Mouse (Mus musculus): Measurements from ENCODE around the gene Izumo2.

Gene Izumo2

DNA sequence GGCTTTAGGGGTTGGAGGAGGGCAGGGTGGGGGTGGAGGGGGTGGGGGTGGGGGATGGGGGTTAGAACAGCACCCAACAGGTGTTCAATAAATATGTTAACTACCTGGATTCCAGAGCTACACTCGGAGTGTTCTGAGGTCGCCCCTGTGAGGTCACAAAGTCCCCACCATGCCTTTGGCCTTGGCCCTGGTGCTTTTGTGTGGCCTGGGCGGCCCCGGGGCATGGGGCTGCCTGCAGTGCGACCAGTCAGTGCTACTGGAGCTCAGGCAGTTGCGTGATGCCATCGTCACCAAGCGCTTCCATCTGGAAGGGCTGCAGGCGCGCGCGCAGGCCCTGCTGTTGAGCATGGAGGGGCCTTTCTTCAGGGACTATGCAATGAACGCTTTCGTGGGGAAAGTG lies at the start of gene Izumo2:
Izumo2 (plus strand) TSS at position 169 of the 400 bp plus-strand sequence.
- no peak for DNase-seq (ENCODE audit: low read depth, low spot score)

- DNase-seq (ENCODE audit: low read depth, low spot score), result no peak
These were observed 47.3 kb upstream of the Izumo2 start for GRCm38 (mm10) chr7:44661219-44661618.

GRCm38 (mm10) chr7:44662168-44662567 lies 46.4 kb upstream of the Izumo2 start:
- DNase-seq (ENCODE audit: low read depth, low spot score), result no peak

DNA sequence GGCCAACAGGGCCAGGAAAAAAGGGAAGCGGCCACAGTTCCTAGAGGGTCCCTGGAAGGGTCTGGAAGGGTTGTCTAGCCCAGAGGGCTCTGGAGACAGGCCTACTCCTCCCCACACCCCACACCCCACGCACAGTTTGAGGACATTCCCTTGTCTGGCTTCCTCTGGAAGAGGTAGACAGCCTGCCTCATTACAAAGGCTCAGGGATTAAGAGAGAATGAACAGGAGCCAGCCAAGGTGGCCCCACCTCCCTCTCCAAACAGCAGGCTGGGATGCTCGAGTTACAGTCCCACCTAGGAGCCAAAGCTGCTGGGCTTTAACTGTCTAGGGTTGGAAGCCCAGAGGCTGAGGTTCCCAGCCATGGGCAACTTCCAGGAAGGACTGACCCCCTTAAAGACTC lies 46.0 kb upstream of the Izumo2 start:
- DNase-seq (ENCODE audit: low read depth, low spot score), result no peak

- no peak for DNase-seq (ENCODE audit: low read depth, low spot score)
These were observed 45.0 kb upstream of the Izumo2 start for GRCm38 (mm10) chr7:44663546-44663945.

DNA sequence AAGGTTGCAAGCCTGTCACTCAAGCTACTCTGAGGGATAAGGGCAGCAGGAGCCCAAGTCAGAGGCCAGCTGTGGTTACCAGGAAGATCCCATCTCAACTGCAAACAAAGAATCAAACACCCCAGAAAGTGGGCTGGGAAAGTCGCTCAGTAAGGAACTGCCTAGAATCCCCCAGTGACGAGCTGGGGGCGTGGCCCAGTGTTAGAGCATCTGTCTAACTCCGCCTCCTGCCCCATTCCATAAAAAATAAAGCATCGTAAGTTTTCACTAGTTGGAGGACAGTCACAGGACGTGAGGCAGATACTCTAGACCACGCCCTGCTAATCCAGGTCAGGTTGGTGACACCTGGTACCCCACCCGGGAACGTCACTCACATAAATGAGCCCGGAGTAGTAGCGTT lies 43.8 kb upstream of the Izumo2 start:
- DNase-seq (ENCODE audit: low read depth, low spot score), result no peak

DNA sequence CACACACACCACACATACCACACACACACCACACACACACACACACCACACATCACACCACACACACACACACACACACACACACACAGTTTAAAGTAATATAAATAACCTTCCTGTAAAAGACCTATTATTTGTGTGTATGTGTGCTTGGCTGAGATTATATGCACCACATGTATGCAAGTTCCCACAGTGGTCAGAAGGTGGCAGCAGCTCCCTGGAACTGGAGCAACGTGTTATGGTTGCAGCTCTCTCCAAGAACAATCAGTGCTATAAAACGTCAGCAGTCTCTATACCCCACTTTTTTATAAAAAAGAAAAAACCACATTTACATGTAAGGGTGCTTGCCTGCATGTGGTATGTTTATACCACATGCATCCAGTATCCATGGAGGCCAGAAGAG lies 42.1 kb upstream of the Izumo2 start:
- DNase-seq (ENCODE audit: low read depth, low spot score), result no peak

- no peak for DNase-seq (ENCODE audit: low read depth, low spot score)
These were observed 40.4 kb upstream of the Izumo2 start for GRCm38 (mm10) chr7:44667996-44668738.

DNA sequence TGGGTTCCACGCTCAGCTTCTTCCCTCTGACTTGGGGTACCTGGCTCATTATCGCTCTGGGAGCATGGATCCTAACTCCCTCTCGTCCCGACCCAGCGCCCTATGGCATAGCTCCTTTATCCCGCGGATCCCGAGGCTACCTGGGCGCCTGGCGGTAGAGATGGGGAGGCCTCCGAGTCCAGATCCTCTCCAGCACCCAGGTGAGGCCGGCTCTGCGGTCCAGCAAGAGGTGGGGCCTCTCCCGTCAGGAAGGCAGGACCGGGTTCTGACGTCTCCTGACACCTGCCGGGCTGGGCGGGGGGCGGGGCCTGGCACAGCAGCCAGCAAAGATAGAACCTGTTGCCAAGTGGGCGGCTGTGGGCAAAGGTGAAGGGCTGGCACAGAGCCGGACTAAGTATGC lies 39.4 kb upstream of the Izumo2 start:
- no peak for DNase-seq (ENCODE audit: low read depth, low spot score)

GRCm38 (mm10) chr7:44670803-44671202 lies 37.7 kb upstream of the Izumo2 start, which contains the start of gene Myh14:
Gene Myh14, minus strand, starts transcription at chr7:44670843.
- peak; percentile 70 for DNase-seq (ENCODE audit: low read depth, low spot score)

DNA sequence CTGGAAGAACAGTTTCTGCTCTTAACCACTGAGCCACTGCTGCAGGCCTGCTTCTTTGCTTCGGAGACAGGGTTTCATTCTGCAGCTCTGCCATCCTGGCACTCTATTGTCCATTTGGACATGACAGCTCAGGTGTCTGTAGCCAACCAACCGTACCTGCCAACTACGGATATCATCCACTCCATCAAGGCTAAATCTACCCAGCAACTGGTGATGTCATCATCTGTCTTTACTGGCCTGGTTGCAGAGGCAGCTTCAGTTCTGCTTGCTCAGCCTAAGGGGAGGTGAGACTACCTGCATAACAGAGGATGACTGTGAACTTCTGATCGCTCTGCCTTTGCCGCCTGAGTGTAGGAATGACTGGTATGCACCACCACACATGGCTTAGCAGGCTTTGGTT lies 36.3 kb upstream of the Izumo2 start:
- no peak for DNase-seq (ENCODE audit: low read depth, low spot score)

GRCm38 (mm10) chr7:44674511-44674910 lies 34.0 kb upstream of the Izumo2 start:
- DNase-seq (ENCODE audit: low read depth, low spot score), result no peak

GRCm38 (mm10) chr7:44675171-44675570 lies 33.4 kb upstream of the Izumo2 start:
- no peak for DNase-seq (ENCODE audit: low read depth, low spot score)

DNA sequence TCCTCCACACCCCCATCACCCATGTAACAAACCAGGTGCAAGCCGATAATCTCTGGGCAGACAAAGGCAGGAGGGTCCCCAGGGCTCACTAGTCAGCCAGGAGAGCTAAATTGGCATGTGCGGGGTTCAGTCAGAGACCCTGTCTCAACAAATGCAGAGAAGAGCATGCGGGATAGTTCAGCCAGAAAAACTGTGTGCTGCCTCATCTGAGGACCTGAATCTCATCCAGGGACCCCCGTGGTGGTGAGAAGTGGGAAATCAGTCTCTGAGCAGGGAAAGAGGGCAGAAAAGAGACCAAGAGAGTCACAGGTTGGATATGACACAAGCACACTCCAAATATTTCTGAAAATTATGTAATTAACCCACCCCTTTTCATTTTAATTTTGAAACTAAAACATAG lies 32.4 kb upstream of the Izumo2 start:
- no peak for DNase-seq (ENCODE audit: low read depth, low spot score)

DNA sequence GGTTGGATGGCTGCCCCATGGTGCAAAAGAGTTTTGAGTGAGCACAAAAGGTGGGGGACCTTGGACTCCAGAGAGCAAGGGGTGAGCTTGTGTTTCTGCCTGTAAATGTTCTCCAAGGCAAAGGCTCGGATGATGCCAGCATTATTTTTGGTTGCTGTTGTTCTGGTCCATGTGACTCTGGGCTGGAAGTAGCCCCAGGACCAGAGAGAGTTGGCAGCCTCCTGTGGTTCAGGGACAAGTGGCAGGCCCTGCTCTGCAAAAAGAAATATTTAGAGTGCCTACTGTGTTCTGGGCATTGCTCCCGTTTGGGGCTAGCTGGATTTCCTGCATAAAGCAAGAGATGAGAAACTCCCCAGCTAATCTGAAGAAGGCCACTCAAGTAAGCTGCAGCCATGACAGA lies 31.9 kb upstream of the Izumo2 start:
- DNase-seq (ENCODE audit: low read depth, low spot score), result peak; percentile 26

- no peak for DNase-seq (ENCODE audit: low read depth, low spot score)
These were observed 24.9 kb upstream of the Izumo2 start for GRCm38 (mm10) chr7:44683656-44684055.

DNA sequence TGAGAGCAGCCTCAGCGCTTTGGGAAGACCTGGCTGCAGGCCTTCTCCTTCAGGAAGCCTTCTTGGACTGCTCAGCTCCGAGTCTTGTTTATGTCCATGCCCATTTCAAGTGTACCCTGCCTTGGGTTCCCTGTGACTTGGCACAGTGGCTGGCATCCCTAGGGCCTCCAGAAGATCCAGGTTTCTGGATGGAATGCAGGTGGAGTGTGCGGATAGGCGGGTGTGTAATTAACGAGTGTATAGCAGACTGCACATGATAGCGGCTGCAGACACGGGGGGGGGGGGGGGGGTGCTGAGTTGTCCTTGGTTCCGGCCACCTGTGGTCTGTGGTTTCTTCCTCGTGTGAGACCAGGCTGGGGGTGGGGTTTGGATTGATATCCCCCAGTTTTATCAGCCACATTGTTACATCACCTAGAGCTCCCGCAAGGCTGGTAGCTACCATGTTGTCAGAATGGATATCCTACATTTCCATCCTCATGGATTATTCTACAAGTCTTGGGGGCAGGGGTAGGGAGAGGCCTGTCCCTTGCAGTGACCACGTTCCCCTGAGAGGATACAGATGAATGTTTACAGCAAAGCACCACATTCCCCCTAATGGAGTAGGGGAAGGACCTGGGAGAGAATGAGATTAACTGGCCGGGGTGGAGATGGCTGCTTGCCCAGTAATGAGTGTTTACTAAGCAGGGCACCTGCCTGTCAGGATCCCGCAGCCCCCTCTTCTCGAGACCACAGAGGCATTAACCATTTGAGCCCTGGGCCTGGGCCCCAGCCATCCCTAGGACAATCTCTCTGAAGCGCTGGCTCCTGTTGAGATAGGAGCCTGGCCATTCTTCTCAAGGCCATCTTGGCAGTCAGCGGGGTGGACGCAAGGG lies 22.8 kb upstream of the Izumo2 start:
- DNase-seq (ENCODE audit: low read depth, low spot score), result no peak

DNA sequence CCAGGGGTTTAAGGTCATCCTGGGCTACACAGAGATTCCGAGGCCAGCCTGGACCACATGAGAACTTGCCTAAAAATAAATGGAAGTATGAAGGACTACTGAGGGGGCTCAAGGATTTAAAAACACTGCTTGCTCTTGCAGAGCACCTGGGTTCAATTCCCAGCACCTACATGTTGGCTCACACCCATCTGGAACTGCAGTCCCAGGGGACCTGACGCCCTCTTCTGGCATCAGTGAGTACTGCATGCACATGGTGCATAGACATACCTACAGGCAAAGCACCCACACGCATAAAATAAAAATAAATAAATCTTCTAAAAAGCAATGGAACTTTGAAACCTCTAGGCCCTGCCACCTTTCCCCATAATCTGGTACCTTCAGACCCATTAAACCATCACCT lies 19.7 kb upstream of the Izumo2 start:
- no peak for DNase-seq (ENCODE audit: low read depth, low spot score)

GRCm38 (mm10) chr7:44689331-44689730 lies 19.2 kb upstream of the Izumo2 start:
- no peak for DNase-seq (ENCODE audit: low read depth, low spot score)

DNA sequence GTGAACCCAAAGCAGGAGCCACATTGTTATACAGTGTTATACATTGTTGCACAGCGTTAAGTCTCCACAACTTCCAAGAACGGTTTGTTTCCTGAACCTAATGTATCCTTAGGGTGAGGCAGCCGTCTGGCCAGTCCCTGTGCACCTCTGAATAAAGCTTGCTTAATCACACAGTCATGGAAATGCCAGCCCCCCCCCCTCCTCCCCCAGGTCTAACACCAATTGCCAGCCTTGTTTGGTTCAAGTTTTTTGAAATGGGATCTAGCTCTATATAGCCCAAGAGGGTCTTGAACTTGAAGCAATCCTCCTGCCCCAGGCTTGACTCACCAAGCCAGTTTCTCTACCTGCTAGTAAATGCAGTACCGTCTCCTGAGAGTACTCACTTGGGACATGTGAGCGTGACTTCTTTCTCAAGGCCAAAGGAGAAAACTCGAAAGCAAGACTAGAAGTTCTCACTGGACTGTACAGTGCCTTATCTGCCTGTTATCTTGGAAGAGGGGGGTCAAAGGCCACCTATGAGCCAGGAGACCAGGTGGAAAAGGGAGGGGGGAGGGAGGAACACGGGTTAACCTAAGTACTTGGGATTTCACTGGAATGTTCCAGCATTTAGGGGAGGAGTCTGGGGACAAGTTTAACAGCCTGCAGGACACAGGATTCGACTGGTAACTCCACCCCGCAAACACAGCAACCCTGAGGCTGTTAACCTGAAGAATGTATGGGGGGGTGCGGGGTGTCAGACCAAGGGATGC lies 14.9 kb upstream of the Izumo2 start:
- DNase-seq (ENCODE audit: low read depth, low spot score), result no peak

DNA sequence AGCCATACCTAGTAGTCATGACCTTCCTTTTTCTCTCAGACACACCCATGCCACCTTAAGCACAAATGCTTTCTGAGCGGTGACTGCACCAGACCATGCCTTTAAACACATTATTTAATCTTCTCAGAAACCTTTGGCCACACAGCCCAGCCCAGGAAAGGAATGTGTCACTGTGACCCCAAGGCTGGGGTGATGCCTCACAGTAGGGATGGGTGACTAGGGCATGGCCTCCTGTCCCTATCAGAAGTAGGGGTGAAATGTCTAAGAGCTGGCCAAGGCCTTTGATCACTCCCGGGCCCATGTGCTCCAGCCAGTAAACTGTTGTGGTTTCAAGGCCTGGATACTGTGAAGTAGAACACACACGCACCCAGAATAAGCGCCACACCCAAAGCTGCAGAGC lies 13.3 kb upstream of the Izumo2 start:
- no peak for DNase-seq (ENCODE audit: low read depth, low spot score)

DNA sequence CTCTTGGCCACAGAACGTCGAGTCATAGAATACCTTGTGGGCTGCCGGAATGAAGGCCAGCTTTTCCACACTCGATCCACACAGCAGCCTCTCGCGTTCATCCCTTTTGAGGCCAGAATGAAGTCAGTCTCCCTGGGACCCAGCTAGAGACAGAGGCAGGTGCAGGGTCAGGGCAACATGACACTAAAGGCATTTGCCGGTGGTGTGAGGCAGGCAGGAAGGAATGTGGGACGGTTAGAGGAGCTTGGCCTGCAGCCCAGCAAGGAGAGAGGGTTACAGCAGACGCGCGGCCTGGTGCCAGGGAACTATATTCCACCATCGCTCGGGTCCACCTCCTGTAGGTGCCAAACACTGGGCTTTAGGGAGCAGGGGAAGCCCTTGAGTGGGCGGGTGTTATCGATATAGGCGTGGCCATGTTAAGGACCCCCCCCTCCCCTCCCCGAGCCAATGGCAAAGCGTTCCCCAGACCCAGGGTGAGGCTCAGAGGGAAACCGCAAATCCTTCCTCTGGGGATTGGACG lies 11.3 kb upstream of the Izumo2 start:
- no peak for DNase-seq (ENCODE audit: low read depth, low spot score)
